ENCODE assay signal across 8 mouse cellular contexts in the genomic region with DNA sequence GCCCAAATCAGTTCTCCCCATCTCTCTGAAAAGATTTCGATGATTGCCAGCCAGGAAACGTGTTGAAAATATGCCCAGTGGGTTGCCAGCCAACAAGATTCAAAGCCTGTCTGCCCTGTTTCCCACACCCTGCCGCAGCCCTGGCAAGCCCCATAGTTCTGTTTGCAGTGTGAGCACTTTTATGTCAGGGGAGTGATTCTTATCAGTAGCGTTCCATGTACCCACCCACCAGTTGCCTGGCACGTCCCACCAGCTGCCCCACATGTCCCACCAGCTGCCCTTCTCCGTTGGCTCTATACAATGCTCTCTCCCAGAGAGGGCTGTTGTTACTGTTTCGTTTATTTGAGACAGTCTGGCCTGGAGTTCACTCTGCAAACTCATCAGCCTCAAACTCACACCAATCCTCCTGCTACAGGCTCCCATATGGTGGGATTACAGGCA. TPM values are rescaled to one million over a fixed set of nuclear protein-coding genes. Genes with fewer than 3 reads are reported as not detected.
DNase-seq lines count a peak whose midpoint lies in the region; ATAC-seq and TF ChIP-seq lines count a peak whose summit lies in the region.

No protein-coding gene starts in this region.

- H3K27ac ChIP-seq in heart, embryonic 12.5 days (ENCODE audit: poor library complexity, severe bottlenecking) = no peak overlapping the region
- H3K27ac ChIP-seq in thymus, adult 2 months (ENCODE audit: control insufficient read depth, insufficient read depth, low read length) = peak overlapping the region; percentile 6; the same call in 1 of the 2 replicates

- no peak overlapping the region for H3K4me3 ChIP-seq in heart, embryonic 12.5 days
- no peak overlapping the region for H3K4me3 ChIP-seq in thymus, adult 2 months (ENCODE audit: control insufficient read depth, insufficient read depth, low read length)

- H3K4me1 ChIP-seq in heart, embryonic 12.5 days (replicated peaks) = peaks cover 23% of the 10 kb centered on the region
- H3K4me1 ChIP-seq in thymus, adult 2 months (replicated peaks; ENCODE audit: control insufficient read depth, insufficient read depth, low read length) = peaks cover 35% of the 10 kb centered on the region

- no peaks in the 10 kb centered on the region for H3K36me3 ChIP-seq in heart, embryonic 12.5 days
- H3K36me3 ChIP-seq in thymus, adult 2 months (ENCODE audit: control insufficient read depth, insufficient read depth, low read length) = no peaks in the 10 kb centered on the region

- H3K4me2 ChIP-seq in heart, embryonic 12.5 days = no peak overlapping the region; the same call in 1 of the 2 replicates

- intact Hi-C loops in heart, postnatal 25 days (cut with DNase I) = no loop called here

- no peak for DNase-seq in heart, postnatal 25 days (ENCODE audit: low spot score)
- peak; percentile 85 for DNase-seq in adipocyte (ENCODE audit: low spot score)
- peak; percentile 74 for DNase-seq in layer of hippocampus, adult 9-10 months (ENCODE audit: low spot score)
- peak; percentile 23 for DNase-seq in thymus, adult 2 months
- DNase-seq in gastrocnemius, adult 18-20 months (ENCODE audit: low spot score) = no peak

- H3K27me3 ChIP-seq in heart, embryonic 12.5 days (replicated peaks) = peaks cover 5% of the 10 kb centered on the region; the same call in 1 of the 2 replicates
- no peaks in the 10 kb centered on the region for H3K27me3 ChIP-seq in thymus, adult 2 months (ENCODE audit: control insufficient read depth, insufficient read depth, low read length)

- TF ChIP-seq CTCF in thymus, adult 2 months (IDR thresholded peaks at IDR 0.05; ENCODE audit: borderline replicate concordance, control insufficient read depth, extremely low read depth, insufficient read depth, low read length, poor library complexity) = no peak

- no peak for TF ChIP-seq POLR2A in thymus, adult 2 months (IDR thresholded peaks at IDR 0.05; ENCODE audit: control insufficient read depth, extremely low read depth, insufficient read depth, low read length, poor library complexity)

- no peak overlapping the region for H3K9ac ChIP-seq in heart, embryonic 12.5 days

- 26% methylated on average over 7 of the region's 7 CpGs for WGBS in heart, embryonic 12.5 days
- 7% methylated on average over 7 of the region's 7 CpGs for WGBS in thymus, adult 2 months

- H3K9me3 ChIP-seq in heart, embryonic 12.5 days (replicated peaks) = no peaks in the 10 kb centered on the region

- peak; percentile 38 for ATAC-seq in heart, embryonic 12.5 days (ENCODE audit: insufficient number of reproducible peaks, low FRiP score)
- peak; percentile 18; the same call in 1 of the 2 replicates for ATAC-seq in granulocyte monocyte progenitor cell, adult 5-6 weeks (replicated peaks; ENCODE audit: poor library complexity, severe bottlenecking)
- ATAC-seq in megakaryocyte progenitor cell, adult 5-6 weeks (replicated peaks; ENCODE audit: poor library complexity) = peak; percentile 57

RNA-seq across cellular contexts. Expression of a gene that starts 0.7 kb away (rescaled TPM):
- polyA plus RNA-seq in heart, embryonic 12.5 days (2016; fragmentation: Nextera tagmentation; extraction: Ambion mirVana) = 1.7 and 1.9 TPM in 2 replicates
- 1 to 10 TPM; 3.5 to 4.0 TPM for total RNA-seq in heart, postnatal 25 days (2021)
- 5.3 and 11.2 TPM in 2 replicates for total RNA-seq in granulocyte monocyte progenitor cell, adult 5-6 weeks (2014; fragmentation: Nextera tagmentation)
- 9.5 and 10.8 TPM in 2 replicates for total RNA-seq in granulocyte monocyte progenitor cell, adult 5-6 weeks (2017)
- total RNA-seq in megakaryocyte progenitor cell, adult 5-6 weeks (2015) = 26.1 and 43.8 TPM in 2 replicates
- total RNA-seq in megakaryocyte progenitor cell, adult 5-6 weeks (2017) = 4.8 and 12.0 TPM in 2 replicates
- 95.3 and 143 TPM in 2 replicates for polyA plus RNA-seq in thymus, adult 2 months (2012; rRNA removed)
- total RNA-seq in gastrocnemius, adult 18-20 months (2021) = 1 to 10 TPM; 4.8 to 4.9 TPM

RNA-seq across cellular contexts. Expression of a gene that starts 51.3 kb away (rescaled TPM):
- 45.7 and 51.8 TPM in 2 replicates for polyA plus RNA-seq in heart, embryonic 12.5 days (2016; fragmentation: Nextera tagmentation; extraction: Ambion mirVana)
- total RNA-seq in heart, postnatal 25 days (2021) = 1 to 10 TPM in 1 of 2 experiments, under 1 TPM in 1; 0.57 to 1.1 TPM
- 22.0 and 42.3 TPM in 2 replicates for total RNA-seq in granulocyte monocyte progenitor cell, adult 5-6 weeks (2014; fragmentation: Nextera tagmentation)
- total RNA-seq in granulocyte monocyte progenitor cell, adult 5-6 weeks (2017) = 71.8 and 72.0 TPM in 2 replicates
- total RNA-seq in megakaryocyte progenitor cell, adult 5-6 weeks (2015) = 44.2 and 53.5 TPM in 2 replicates
- 75.3 and 77.0 TPM in 2 replicates for total RNA-seq in megakaryocyte progenitor cell, adult 5-6 weeks (2017)
- polyA plus RNA-seq in thymus, adult 2 months (2012; rRNA removed) = 15.5 and 21.6 TPM in 2 replicates
- not detected for total RNA-seq in gastrocnemius, adult 18-20 months (2021)

Comparison
In these comparisons a context has a peak if more than half of its experiments do, and no peak if none do; other contexts are left out.
1. DNase-seq: peak in adipocyte (single experiment), layer of hippocampus, adult 9-10 months (single experiment) and thymus, adult 2 months (single experiment); none in heart, postnatal 25 days (single experiment) and gastrocnemius, adult 18-20 months (single experiment).
2. RNA of a gene that starts 51.3 kb away (total RNA-seq): 44.2 to 77.0 TPM in megakaryocyte progenitor cell, adult 5-6 weeks and 22.0 to 72.0 TPM in granulocyte monocyte progenitor cell, adult 5-6 weeks; 0.57 to 1.1 TPM in heart, postnatal 25 days and not detected in gastrocnemius, adult 18-20 months; every median in the first group is over 10 times any median in the second.
3. Peak in every context shown above with its lines, with median percentiles within 50 percentile points of each other: ATAC-seq.